Mouse (Mus musculus) megakaryocyte, embryonic 14.5 days (primary cell): ENCODE results near the gene Tmem178b.

Experiments
- FLI1 ChIP-seq: IDR thresholded peaks from 2 replicates; pipeline ENCODE4 v1.6.1; 2012; ENCODE audit warnings: low read length, inconsistent platforms, mixed read lengths
- GATA1 ChIP-seq: IDR thresholded peaks from 3 replicates; pipeline ENCODE4 v1.6.1; 2012; ENCODE audit warnings: mixed read lengths, low read length, inconsistent platforms, borderline replicate concordance

- TF ChIP-seq GATA1: no peak
- no peak for TF ChIP-seq FLI1
Observed at GRCm38 (mm10) chr6:39936590-39936989, 63.5 kb downstream of the Tmem178b start.
